Mouse (Mus musculus): ENCODE results near the gene Izumo1r. TPM values are rescaled to one million over a fixed set of nuclear protein-coding genes. Genes with fewer than 3 reads are reported as not detected.
"Not testable (repeated sequence)": the region's sequence is repeated elsewhere in the genome, so short reads cannot be mapped to it uniquely, and the experiment has no call there.

Gene Izumo1r
- polyA plus RNA-seq, 1 experiment from 2014 or later: not detected

- H3K4me1 ChIP-seq: no peaks in the 10 kb centered on the region
- no peak overlapping the region for H3K4me2 ChIP-seq (replicated peaks)
- no peak overlapping the region for H3K4me3 ChIP-seq
- no peak overlapping the region for H3K27ac ChIP-seq (replicated peaks)
- WGBS: 84% methylated on average over 4 of the region's 4 CpGs
- H3K9ac ChIP-seq (replicated peaks): no peak overlapping the region
- H3K9me3 ChIP-seq: no peaks in the 10 kb centered on the region
- no peaks in the 10 kb centered on the region for H3K36me3 ChIP-seq
- ATAC-seq (replicated peaks): no peak
- H3K27me3 ChIP-seq: no peaks in the 10 kb centered on the region
These were observed 19.1 kb downstream of the Izumo1r start for GRCm38 (mm10) chr9:14884641-14885040.

- H3K4me2 ChIP-seq (replicated peaks); H3K4me3 ChIP-seq; H3K36me3 ChIP-seq; H3K4me1 ChIP-seq; H3K27ac ChIP-seq (replicated peaks); H3K9me3 ChIP-seq; ATAC-seq (replicated peaks); H3K27me3 ChIP-seq; H3K9ac ChIP-seq (replicated peaks): not testable (repeated sequence)
- 27% methylated on average over 8 of the region's 8 CpGs for WGBS
These were observed 27.2 kb downstream of the Izumo1r start for GRCm38 (mm10) chr9:14876566-14876965.

GRCm38 (mm10) chr9:14875743-14876507, 27.8 kb downstream of the Izumo1r start:
- ATAC-seq (replicated peaks): no peak

GRCm38 (mm10) chr9:14872181-14872930, 31.4 kb downstream of the Izumo1r start:
- Histone ChIP-seq H3K4me1 (peaks cover 8% of the 10 kb centered on the region), H3K9ac (replicated peaks) (no peak overlapping the region), H3K27ac (replicated peaks) (no peak overlapping the region), H3K9me3 (no peaks in the 10 kb centered on the region), H3K4me3 (no peak overlapping the region), H3K36me3 (no peaks in the 10 kb centered on the region), H3K27me3 (no peaks in the 10 kb centered on the region), H3K4me2 (replicated peaks) (no peak overlapping the region)
- ATAC-seq (replicated peaks): peak; percentile 70
- 24% methylated on average over 17 of the region's 17 CpGs for WGBS

More at GRCm38 (mm10) chr9:14875743-14876507, 27.8 kb downstream of the Izumo1r start:
- Histone ChIP-seq H3K9me3 (no peaks in the 10 kb centered on the region), H3K9ac (replicated peaks) (no peak overlapping the region), H3K27ac (replicated peaks) (no peak overlapping the region), H3K4me3 (no peak overlapping the region), H3K4me2 (replicated peaks) (no peak overlapping the region), H3K4me1 (peaks cover 8% of the 10 kb centered on the region), H3K36me3 (no peaks in the 10 kb centered on the region), H3K27me3 (no peaks in the 10 kb centered on the region)
- WGBS: 55% methylated on average over 5 of the region's 5 CpGs

GRCm38 (mm10) chr9:14871536-14871935, 32.2 kb downstream of the Izumo1r start:
- Histone ChIP-seq H3K9me3 (no peaks in the 10 kb centered on the region), H3K27me3 (no peaks in the 10 kb centered on the region), H3K4me3 (no peak overlapping the region), H3K9ac (replicated peaks) (no peak overlapping the region), H3K36me3 (no peaks in the 10 kb centered on the region), H3K4me2 (replicated peaks) (no peak overlapping the region), H3K27ac (replicated peaks) (no peak overlapping the region), H3K4me1 (peaks cover 8% of the 10 kb centered on the region)
- 72% methylated on average over 3 of the region's 3 CpGs for WGBS
- no peak for ATAC-seq (replicated peaks)

- Histone ChIP-seq H3K27me3 (no peaks in the 10 kb centered on the region), H3K9ac (replicated peaks) (no peak overlapping the region), H3K36me3 (no peaks in the 10 kb centered on the region), H3K4me2 (replicated peaks) (no peak overlapping the region), H3K4me1 (peaks cover 8% of the 10 kb centered on the region), H3K27ac (replicated peaks) (no peak overlapping the region), H3K4me3 (no peak overlapping the region), H3K9me3 (no peaks in the 10 kb centered on the region)
- 94% methylated on average over 10 of the region's 10 CpGs for WGBS
- no peak for ATAC-seq (replicated peaks)
These were observed 32.9 kb downstream of the Izumo1r start for GRCm38 (mm10) chr9:14870802-14871201.

- Histone ChIP-seq H3K9ac (replicated peaks) (no peak overlapping the region), H3K4me3 (no peak overlapping the region), H3K27ac (replicated peaks) (no peak overlapping the region), H3K4me2 (replicated peaks) (no peak overlapping the region), H3K36me3 (no peaks in the 10 kb centered on the region), H3K9me3 (no peaks in the 10 kb centered on the region), H3K4me1 (peaks cover 8% of the 10 kb centered on the region), H3K27me3 (no peaks in the 10 kb centered on the region)
- 92% methylated on average over 2 of the region's 2 CpGs for WGBS
- no peak for ATAC-seq (replicated peaks)
These were observed 33.4 kb downstream of the Izumo1r start for GRCm38 (mm10) chr9:14870377-14870776.

GRCm38 (mm10) chr9:14868326-14868725, 35.4 kb downstream of the Izumo1r start:
- peaks cover 8% of the 10 kb centered on the region for H3K4me1 ChIP-seq
- WGBS: 94% methylated on average over 8 of the region's 8 CpGs
- H3K36me3 ChIP-seq: no peaks in the 10 kb centered on the region
- no peak overlapping the region for H3K4me3 ChIP-seq
- H3K27me3 ChIP-seq: no peaks in the 10 kb centered on the region
- ATAC-seq (replicated peaks): no peak
- H3K4me2 ChIP-seq (replicated peaks): no peak overlapping the region
- no peak overlapping the region for H3K9ac ChIP-seq (replicated peaks)
- H3K9me3 ChIP-seq: no peaks in the 10 kb centered on the region
- no peak overlapping the region for H3K27ac ChIP-seq (replicated peaks)

- ATAC-seq (replicated peaks): peak; percentile 36
- Histone ChIP-seq H3K9ac (replicated peaks) (no peak overlapping the region), H3K36me3 (no peaks in the 10 kb centered on the region), H3K4me1 (no peaks in the 10 kb centered on the region), H3K4me2 (replicated peaks) (no peak overlapping the region), H3K4me3 (no peak overlapping the region), H3K9me3 (no peaks in the 10 kb centered on the region), H3K27ac (replicated peaks) (no peak overlapping the region), H3K27me3 (no peaks in the 10 kb centered on the region)
- WGBS: 38% methylated on average over 7 of the region's 7 CpGs
These were observed 36.8 kb downstream of the Izumo1r start for GRCm38 (mm10) chr9:14866957-14867356.

- Histone ChIP-seq H3K4me3 (no peak overlapping the region), H3K4me1 (peaks cover 9% of the 10 kb centered on the region), H3K9me3 (no peaks in the 10 kb centered on the region), H3K27ac (replicated peaks) (no peak overlapping the region), H3K4me2 (replicated peaks) (no peak overlapping the region), H3K9ac (replicated peaks) (no peak overlapping the region), H3K36me3 (no peaks in the 10 kb centered on the region), H3K27me3 (peaks cover 17% of the 10 kb centered on the region)
- 83% methylated on average over 9 of the region's 9 CpGs for WGBS
- no peak for ATAC-seq (replicated peaks)
These were observed 39.0 kb downstream of the Izumo1r start for GRCm38 (mm10) chr9:14864726-14865125.

GRCm38 (mm10) chr9:14863126-14863525, 40.6 kb downstream of the Izumo1r start:
- Histone ChIP-seq H3K4me2 (replicated peaks) (no peak overlapping the region), H3K36me3 (no peaks in the 10 kb centered on the region), H3K9me3 (no peaks in the 10 kb centered on the region), H3K27ac (replicated peaks) (no peak overlapping the region), H3K27me3 (peaks cover 28% of the 10 kb centered on the region), H3K4me1 (peaks cover 11% of the 10 kb centered on the region), H3K9ac (replicated peaks) (no peak overlapping the region), H3K4me3 (no peak overlapping the region)
- WGBS: 87% methylated on average over 3 of the region's 3 CpGs
- no peak for ATAC-seq (replicated peaks)

GRCm38 (mm10) chr9:14859868-14860639, 43.7 kb downstream of the Izumo1r start, which contains the start of gene Gpr83:
Gene Gpr83, plus strand, starts transcription at chr9:14860210.
- Histone ChIP-seq H3K9me3 (no peaks in the 10 kb centered on the region), H3K4me2 (replicated peaks) (peak within 1 kb of the TSS; percentile 96), H3K9ac (replicated peaks) (peak within 1 kb of the TSS; percentile 50), H3K4me3 (peak within 1 kb of the TSS; percentile 48), H3K36me3 (no peaks in the 10 kb centered on the region), H3K4me1 (peaks cover 11% of the 10 kb centered on the region), H3K27ac (replicated peaks) (no peak within 1 kb of the TSS), H3K27me3 (peaks cover 28% of the 10 kb centered on the region)
- WGBS: 1% methylated on average over 46 of the region's 47 CpGs
- peak; percentile 96 for ATAC-seq (replicated peaks)

Measured in forebrain, embryonic 15.5 days (tissue).